Mouse (Mus musculus) mesoderm, embryonic 11.5 days (tissue): ENCODE measurements around the gene Ift43.

ENCODE experiments used
- DNase-seq: peaks from one replicate; pipeline ENCODE4 v3.0.0-alpha.2; 2012; ENCODE audit warnings: low read depth, low spot score

The Ift43 gene

DNA sequence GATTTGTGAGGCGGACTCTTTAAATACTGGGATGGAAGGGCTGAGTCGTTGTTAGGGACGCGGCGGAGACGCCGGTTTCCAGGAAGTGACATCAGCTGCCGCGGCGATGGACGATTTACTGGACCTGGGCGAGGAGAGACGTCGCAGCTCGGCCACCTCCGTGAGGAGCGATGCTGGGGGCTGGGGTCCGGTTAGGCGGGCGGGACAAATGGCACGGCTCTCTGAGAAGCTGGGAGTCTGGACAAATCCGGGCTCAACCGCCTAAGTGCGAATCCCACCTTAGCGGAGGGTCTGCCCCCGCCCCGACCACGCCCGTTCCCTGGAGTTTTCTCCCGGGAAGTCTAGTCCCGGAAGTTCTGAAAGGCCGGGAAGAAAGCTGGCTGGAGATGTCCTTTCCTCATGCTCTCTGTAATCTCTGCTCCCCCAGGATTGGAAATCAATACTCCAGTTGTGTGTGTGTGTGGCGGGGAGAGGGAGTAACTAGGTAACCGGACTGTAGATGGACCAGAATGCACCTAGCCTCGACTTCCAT is at the start of gene Ift43:
Ift43 (plus strand) TSS at position 61 of the 532 bp plus-strand sequence.
- DNase-seq, result peak; percentile 88

DNA sequence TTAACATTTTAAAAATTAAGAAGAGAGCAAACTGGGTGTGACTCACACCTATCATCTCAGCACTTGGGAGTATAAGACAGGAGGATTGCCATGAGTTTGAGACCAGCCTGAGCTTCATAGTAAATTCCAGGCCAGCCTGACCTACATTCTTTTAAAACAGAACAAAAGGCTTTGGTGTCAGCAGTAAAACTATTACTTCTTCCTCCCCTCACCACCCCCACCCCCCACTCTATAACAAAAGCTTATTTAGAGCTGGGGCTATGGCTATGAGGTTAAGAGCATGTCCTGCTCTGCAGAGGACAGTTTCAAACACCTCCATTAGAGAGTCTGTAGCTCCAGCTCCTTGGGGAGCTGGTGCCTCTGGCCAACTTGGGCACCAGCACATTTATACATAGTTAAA is 46.8 kb upstream of the Ift43 start:
- no peak for DNase-seq

DNA sequence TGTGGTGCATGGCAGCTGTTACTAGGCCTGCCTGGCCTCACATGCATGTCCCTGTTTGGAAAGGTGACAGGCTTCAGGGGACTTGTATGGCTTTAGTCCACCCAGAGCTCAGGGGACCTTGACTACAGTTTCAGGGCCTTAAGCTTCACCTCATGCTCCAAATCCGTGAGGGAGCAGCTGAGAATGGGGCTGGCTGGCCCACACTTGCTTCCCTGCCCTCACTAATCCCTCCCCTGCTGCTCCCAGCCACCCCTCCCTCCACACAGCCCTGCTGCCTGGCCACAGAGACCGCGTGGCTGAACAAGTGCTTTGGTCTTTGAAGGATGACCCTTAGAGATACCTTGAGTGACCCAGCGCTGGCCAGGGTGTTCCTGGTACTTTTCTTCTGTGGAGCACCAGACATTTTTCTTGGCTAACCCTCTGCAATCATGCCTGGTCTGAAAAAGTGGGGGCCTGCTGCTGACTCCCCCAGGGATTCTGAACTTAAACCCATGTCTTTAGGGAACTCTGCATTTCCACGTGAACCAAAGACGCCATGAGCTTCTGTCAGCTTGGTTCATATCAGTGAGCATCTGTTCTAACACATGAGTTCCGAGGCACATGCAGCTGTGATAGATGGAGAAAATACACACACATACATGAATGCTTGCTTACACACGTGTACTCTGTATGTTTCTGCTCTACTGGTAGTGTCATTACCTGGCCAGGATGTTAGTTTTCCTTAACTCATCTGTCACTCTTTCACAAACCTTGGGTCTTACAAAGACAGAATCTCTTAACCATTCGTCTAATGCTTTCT is 45.8 kb upstream of the Ift43 start:
- DNase-seq, result no peak

DNA sequence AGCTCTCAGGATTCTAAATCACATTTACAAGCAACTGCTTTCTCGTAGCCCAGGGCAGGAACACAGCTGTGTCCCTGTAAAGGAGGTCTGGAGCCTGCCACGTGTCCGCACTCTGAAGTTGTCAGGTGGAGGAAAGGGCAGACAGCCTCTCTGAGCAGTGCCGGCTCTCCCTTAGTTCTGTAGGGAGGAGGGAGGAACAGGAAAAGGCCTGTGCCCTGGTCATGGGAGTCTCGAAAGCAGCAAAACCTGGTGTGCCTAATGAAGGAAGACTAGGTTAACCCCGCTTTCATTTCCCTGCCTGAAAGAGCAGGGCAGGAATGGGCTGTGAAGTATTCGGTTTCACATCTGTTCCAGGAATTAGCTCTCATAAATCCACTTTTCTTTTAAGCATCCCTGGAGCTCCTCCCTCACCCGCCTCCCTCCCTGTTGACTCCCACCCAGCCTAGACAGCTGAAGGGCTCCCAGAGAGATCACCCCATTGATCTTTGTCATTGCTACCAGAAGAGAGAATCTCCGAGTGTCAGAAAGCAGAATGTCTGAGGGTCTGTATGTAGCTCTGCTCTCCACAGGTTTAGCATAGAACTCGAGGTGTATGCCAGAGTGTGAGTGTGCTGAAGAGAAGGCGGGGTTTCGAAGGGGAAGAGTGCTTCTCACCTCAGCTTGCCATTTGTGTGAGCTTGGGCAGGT is 45.0 kb upstream of the Ift43 start:
- peak; percentile 81 for DNase-seq

DNA sequence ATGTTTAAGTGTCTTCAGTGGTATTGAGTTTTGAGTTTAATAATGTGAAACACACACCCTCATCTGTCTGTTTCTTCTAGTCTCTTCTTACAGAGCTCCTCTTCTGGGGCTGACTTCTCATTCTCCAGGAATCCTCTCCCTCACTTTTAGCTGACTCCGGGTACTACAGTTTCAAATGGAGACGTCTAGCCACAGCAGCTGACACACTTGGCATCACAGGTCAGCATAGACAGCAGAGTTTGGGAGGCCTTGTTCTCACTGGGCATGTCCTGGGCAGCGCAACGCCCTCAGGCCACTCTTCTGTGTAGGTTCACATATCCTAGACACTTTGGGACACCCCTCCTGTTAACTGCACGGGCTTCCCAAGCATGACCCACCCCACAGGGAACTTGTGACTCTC is 43.3 kb upstream of the Ift43 start:
- DNase-seq, result no peak

DNA sequence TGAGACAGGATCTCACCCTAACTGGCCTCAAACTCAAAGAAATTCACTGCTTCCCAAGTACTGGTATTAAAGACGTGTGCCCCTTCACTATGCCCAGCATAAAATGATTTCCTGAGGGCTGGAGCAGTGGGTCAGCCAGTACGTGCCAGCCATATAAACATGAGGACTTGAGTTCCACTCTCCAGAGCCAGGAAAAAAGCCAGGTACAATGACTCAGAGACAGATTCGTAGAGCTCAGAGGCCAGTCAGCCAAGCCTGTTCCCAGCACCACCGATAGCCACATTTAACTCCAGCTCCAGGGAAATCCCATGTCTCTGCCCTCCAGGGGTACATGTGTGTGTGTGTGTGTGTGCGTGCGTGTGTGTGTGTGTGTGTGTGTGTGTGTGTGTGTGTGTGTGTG is 42.6 kb upstream of the Ift43 start:
- DNase-seq, result no peak

DNA sequence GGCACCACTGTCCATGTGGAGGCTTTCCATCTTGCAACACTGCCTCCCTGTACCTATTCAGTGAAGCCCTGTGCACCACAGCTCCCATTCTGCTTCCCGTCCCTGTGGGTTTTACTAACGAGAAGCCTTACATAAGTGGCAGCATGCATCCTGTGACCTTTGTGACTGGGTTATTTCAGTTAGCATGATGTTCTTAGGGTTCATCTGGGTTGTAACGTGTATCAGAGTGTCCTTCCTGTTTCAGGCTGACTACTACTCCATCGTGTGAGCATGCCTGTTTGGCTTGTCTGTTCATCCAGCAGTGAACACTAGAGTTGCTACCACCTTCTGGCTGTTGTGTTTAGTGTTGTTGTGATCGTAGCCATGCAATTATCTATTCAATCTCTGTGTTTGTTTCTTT is 36.2 kb upstream of the Ift43 start:
- DNase-seq, result no peak

DNA sequence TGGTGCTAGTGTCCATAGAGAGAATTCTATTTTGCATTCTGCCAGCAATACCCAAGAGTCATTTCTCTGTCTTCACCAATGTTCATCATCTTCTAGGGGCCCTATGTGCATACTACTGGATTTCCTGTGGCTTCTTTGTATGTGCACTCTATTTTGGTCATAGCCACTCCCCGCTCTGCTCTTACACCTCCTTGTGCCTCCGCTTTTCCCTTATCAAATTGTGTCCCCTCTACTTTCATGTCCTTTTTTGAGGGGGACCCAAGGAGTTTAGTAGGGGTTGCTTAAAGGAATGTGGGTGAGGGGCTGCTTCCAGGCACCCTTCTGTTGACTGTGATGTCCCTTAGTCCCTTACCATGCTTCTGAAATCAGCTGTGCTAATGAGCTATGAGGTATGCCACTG is 35.6 kb upstream of the Ift43 start:
- DNase-seq, result no peak

DNA sequence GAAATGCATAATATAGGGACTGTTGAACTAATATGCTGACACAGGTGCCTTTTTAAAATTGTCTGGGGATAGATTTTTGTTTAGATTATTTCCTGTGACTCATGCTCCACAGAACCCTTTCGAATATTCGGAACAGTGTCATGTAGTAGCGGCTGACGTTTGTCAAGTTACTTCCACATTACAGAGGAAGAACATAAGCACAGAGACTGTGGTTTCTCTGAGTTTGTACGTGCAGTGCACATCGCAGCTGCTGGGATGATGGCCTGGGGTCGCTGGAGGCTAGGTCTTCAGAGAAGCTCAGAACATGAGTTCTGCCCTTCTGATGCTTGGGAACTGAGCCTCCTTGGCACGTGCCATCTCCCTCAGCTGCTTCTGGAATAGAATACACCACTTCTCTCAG is 35.0 kb upstream of the Ift43 start:
- no peak for DNase-seq

DNA sequence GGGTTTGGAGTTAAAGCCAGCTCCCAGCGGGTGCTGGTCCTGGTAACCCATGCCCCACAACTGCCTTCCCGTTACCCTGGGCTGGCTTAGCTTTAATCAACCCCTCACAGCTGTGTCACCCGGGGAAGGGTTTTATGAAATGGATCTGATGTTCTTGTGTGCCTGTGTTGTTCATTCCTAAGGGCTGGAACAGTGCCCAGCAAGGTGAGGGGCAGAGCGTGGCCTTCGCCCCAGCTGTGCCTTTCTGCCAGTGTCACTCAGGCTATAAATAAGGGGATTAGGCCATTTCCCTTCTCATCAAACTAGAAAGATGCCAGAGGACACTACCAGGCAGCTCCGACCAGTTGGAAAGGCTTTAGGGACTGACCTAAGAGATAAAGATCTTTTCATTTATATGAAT is 32.5 kb upstream of the Ift43 start:
- no peak for DNase-seq

DNA sequence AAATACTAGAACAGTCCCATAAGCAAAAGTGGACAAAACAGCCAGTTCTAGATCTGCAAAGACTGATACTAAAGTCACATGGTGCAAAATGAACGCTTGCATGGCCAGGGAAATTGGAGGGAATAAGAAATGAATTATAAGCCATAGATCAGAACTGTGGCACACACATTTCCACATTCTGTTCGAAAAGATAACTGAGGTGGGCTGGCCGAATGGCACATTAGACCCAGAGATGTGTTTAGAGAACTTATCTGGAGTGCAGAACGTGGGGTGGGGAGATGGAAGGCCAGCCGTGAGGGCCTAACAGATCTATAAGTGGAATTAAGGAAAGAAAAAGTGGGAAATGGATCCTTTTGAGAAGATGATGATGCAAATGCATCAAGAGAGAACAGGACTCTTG is 30.9 kb upstream of the Ift43 start:
- no peak for DNase-seq

DNA sequence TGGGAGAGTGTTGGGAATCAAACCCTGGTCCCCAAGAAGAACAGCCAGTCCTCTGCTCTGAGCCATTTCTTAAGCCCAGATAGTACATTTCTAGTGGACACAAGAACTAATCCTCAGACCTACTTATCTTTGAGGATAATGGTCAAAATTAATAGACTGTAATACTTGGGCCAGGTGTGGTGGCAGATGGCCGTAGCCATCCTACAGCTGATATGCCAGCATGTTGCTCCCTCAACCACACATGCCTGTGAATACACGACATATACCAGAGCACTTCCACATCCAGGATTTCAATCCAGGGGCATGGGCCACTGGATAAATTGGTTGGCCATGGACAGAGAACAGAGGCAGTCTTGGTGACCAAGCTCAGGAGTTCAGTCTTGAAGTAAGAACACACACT is 27.0 kb upstream of the Ift43 start:
- DNase-seq, result no peak

DNA sequence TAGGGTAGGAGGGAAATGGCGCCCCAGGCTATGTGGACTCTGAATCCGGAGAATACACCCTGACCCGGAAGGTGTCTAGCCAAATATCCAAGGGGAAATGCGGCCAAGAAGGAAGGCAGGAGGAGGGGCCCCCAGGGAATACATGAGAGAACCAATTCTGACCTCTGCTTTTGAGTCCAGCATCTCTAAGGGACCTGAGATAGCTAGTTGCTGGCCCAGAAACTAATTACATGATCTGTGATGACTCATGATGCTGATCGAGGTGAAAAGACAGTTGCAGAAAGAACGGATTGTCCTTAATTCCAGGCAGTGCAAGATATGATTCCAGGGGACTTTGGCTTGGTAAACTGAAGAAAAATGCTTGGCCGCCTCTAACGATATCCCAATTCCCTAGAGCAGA is 25.4 kb upstream of the Ift43 start:
- DNase-seq, result no peak

DNA sequence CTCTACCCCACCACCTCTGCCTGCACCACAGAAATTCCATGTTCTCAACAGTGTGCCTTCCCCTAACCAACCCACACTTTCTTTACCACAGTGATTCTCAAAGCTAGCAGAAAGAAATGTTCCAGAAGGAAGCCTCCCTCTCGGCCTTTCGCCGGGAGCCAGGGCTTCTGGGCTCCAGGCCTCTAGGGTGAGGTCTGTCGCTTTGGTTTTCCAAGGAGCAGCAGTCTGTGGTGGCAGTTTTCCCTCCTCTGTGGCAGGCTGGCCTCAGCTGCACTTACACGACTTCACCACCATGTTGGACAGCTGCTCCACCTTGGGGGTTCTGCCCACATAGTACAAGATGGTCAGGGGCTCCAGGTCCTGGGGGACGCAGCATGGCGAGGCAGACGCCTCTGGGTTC is 24.8 kb upstream of the Ift43 start:
- no peak for DNase-seq

DNA sequence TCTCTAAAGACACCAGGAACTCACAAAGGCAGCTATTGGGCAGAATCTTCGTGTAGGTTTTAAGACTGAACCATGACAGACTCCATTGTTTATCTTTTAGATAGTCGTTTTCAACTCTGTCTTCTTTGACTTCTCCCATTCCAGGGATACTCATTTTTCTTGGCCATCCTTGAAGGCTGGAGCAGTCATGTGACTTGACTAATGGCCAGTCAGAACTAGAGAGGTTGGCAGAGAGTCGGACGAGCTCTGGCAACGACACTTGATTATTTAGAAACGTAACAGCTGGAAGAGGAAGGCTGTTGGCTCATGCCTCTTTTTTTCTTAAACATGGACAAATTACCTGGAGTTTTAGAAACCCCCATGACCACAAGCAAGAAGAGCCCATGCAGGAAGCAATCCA is 23.0 kb upstream of the Ift43 start:
- DNase-seq, result no peak

DNA sequence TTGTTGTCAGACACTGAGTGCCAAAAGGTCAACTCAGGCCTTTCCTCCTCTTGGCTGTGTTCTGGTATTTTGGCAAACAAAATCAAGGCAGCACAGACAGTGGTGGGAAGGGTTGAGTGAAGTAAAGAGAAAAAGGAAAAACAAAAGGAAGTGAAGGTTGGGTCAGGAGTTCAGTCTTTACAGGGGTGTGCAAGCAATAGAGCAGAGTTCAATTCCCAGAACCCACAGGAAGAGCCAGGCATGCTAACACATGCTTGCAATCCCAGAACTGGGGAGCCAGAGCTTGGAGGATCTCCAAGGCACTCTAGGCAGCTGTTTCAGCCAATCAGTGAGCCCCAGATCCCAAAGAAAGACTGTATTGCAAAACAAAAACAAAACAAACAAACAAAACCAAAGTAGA is 17.5 kb upstream of the Ift43 start:
- DNase-seq, result no peak

DNA sequence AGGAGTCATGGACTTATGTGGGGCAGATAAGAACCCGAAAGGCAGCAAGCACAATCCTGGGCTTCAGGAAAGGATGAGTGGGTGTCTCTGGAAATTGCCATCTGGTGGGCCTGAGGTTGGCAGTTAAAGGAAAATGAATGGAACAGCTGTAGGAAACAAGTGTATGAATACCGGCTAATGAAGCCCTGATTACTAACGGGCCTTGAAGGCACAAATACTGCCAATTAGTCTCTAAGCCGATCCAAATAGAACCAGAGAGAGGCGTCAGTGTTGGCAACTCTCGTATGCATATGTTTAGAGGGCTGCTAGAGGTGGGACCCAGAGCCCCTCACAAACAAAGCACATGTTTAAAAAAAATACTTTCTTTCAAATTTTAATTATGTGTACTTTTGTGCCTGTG is 10.9 kb upstream of the Ift43 start:
- DNase-seq, result no peak

DNA sequence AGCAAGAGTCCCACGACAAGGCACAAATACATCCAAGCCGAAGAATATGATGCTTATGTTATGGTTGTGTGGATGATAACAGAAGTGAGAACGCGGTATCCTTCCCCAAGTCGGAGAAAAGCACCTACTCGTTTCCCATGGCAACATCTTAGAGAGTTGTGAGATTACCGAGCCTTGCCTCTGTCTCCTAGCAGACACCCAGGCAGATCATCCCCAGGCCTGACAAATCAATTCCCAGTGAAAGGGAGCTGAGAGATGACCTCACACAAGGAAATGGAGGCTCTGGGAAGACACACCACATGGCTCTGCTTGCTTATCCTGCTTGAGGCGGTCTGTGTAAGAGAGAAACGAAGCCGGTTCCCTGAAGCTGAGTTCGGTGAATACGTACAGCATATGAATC is 7.7 kb upstream of the Ift43 start:
- DNase-seq, result peak; percentile 6

DNA sequence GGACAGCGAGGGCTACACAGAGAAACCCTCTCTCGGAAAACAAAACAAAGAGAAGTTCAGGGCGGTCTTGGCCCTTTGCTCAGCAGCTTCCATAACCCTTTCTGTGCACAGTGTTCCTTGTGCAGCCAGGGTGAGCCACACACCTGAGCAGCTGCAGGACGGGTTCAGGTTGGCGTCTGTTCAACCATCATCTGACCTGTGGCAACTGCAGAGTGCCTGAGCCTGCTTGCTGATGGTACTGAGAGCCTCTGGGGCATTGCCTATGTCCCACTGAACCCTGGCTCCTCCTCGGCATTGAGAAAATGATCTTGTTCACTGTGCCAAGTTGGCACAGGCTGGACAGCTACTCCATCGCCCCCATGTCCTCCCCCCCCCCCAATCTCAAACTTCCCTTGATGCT is 7.0 kb upstream of the Ift43 start:
- no peak for DNase-seq

DNA sequence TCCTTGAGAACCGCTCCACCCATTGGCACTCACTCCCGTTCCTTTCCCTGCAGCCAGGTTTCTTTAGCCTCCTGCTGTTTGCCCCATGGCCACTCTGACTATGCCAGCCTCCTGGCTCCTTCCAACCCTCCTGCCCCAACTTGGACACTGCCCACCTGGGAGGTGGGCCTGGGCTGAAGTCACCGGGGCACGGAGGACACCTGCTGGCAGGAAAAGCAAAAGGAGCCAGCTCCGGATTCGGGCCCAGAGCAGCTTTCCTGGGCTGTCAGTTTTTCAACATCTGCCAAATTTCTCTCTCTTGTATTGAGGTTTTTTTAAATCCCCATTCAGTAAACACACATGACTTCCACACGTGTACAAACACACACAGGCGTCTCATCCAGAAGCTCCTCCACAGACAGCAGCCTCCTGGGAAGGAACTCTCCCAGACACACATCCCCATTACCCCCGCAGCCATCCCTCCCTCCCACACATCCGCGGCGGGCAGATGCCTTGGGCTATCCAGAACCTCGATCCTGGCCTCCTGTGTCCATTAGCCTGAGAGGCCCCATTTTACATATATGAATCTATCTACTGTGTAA is 5.9 kb upstream of the Ift43 start:
- DNase-seq, result peak; percentile 12

DNA sequence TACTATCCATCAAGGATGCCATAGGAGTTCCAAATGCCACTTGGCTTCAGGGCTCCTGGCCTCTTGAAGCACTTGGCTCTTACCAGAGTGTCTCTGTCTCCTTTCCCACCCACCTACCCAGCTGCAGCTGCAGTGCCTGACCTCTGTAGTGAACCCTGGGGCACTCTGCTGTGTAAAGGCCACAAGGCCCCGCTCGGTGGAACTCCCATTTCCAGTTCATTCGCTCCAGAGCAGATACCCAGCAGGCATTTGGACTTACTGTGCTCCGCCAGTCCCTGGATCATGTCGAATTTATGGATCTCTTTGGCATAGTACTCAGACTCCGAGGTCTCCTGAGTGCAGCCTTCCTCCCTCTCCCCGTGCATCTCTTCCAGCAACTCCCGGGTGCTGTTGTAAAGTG is 5.0 kb upstream of the Ift43 start:
- DNase-seq, result peak; percentile 43

DNA sequence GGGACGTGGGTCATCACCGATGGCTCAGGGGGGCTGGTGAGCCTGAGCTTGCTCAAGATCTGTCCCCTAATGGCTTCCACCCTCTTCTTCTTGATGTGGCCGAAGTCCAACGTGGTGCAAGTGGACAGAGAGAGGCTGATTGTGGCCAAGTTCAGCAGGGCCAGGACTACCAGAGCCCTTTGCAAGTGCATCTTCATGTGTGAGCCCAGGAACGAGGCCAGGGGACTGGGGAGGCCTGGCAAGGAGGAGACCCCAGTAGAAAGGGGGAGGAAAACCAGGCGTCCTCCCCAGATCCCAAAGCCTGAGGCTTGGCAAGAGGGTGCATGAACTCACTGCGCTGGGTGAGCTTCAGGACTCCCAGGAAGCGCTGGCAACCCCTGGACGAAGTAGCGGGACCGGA is 4.6 kb upstream of the Ift43 start:
- DNase-seq, result no peak

DNA sequence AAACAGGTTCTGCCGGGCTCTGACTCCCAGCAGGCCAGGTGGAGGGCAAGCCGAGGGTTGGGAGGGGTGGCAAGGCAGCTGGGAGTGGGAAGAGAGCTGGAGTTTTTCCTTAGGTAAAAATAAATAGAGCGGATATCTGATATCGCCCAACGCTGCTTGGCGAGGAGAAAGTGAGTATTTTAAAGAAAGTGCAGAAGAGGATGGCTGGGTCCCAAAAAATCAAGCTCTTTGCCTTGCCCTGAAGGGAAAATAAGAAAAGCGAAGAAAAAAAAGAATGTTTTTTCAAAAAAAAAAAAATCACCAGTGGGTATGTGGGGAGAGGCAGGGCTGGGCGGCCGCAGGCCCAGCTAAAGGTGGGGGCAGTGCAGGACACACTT is 4.2 kb upstream of the Ift43 start:
- no peak for DNase-seq
